Mouse (Mus musculus): ENCODE measurements around the gene Naxe. TPM values are rescaled to one million over a fixed set of nuclear protein-coding genes. Genes with fewer than 3 reads are reported as not detected.

The Naxe gene
- total RNA-seq, 2 experiments from 2014 or later = 36.3 to 37.9 TPM

- intact Hi-C loops (cut with DNase I) = loop anchor here (10.0 kb wide), 1 partner anchor 139 kb away; the partner anchor contains the start of genes Isg20l2 and Rrnad1
- no peak for DNase-seq
These were observed 15.3 kb upstream of the Naxe start for GRCm38 (mm10) chr3:88073631-88074030.

DNA sequence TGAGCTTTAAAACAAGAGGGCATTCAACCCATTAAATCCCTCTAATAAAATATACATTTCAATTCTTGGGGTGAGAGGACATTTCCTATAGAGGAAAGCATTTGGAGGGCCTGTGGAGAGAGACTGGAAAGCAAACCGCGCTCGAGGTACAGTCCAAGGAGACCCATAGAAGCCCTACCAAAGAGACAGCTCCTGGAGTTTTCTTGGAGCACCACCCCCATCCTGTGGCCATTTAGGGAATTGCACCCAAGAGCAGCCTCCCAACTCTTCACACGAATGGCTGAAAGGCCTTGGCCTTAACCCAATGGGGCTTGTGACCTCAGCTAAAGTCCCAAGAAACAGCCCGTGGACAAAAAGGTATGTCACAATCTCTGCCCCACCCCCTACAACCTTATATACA, 13.5 kb upstream of the Naxe start:
- intact Hi-C loops (cut with DNase I) = loop anchor here (1.0 to 10.0 kb wide), 2 partner anchors 61 to 137 kb away; partner anchors contain the start of genes Isg20l2 and Rrnad1
- peak; percentile 80 to 86 for DNase-seq

DNA sequence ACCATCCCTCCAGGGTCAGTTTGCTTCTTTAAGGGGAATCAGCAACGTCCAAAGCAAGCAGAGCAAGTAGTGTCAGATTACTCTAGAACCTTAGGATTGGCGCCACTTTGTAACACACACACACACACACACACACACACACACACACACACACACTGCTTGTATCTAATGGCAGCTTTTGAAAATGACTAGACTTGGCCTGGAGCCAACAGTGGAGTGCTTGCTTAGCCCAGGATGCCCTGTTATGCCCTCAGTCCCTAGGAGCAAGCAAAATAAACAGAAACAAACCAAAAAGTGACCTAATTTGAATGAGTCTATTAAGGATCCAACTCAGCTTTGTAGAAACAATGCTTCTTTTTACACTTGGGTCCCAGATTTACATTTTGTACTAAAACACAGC, 10.1 kb upstream of the Naxe start:
- no peak for DNase-seq
- intact Hi-C loops (cut with DNase I) = loop anchor here (1.0 kb wide), 1 partner anchor 56 kb away; no protein-coding TSS in a partner anchor

- intact Hi-C loops (cut with DNase I) = no loop called here
- no peak for DNase-seq
These were observed 1.3 kb downstream of the Naxe start for GRCm38 (mm10) chr3:88057030-88057429.

- DNase-seq = no peak
- intact Hi-C loops (cut with DNase I) = no loop called here
These were observed 8.8 kb downstream of the Naxe start for GRCm38 (mm10) chr3:88049532-88049931.

GRCm38 (mm10) chr3:88042661-88043421, 15.5 kb downstream of the Naxe start, which contains the start of gene Gpatch4:
Gene Gpatch4 (plus strand): TSS chr3:88043108.
- peak; percentile 67 to 81 for DNase-seq
- intact Hi-C loops (cut with DNase I) = no loop called here

DNA sequence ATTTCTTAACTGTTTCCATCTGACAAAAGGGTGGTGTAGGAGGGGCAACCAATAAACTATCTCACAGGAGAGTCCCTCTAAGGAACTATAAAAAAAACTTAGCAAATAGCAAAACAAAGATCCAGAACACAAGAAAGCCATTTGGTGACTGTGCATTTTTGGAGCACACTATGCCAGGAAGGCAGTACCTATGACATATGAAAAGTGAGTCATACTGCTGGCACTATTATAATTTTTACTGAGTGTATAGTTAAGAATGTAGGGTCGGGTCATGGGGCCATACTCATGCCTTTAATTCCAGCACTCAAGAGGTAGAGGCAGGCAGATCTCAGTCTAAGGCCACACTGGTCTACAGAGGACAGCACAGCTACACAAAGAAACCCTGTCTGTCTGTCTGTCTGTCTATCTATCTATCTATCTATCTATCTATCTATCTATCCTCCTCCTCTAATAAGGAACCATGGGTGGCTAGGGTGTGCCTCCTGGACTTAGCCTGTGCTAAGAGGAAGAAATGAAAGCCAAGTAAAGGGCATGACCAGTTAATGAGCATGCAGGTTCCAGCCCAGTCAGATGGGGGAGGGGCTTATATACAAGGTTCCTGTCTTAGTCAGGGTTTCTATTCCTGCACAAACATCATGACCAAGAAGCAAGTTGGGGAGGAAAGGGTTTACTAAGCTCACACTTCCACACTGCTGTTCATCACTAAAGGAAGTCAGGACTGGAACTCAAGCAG, 22.6 kb downstream of the Naxe start:
- no peak for DNase-seq
- intact Hi-C loops (cut with DNase I) = no loop called here

DNA sequence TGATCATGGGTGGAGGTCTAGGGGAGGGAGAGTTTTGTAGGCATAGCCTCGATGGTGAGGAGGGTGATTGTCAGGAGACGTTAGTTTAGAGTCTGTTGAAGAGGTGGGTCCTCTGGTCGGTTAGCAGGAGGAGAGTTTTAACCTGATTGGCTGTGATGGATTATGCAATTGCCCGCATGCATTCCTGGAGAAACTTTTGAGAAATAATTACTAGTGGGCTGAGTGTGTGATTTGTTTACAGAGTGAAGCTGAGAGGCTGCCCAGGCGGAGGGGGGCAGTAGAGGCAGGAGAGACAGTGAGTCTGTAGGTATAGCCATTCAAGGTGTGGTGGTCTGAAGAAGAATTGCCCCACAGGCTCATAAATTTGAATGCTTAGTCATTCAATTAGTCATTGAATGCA, 24.8 kb downstream of the Naxe start:
- no peak for DNase-seq
- intact Hi-C loops (cut with DNase I) = no loop called here

- intact Hi-C loops (cut with DNase I) = no loop called here
- DNase-seq = no peak
These were observed 27.5 kb downstream of the Naxe start for GRCm38 (mm10) chr3:88030608-88031395.

GRCm38 (mm10) chr3:88027434-88028186, 30.7 kb downstream of the Naxe start, which contains the start of gene Hapln2:
Gene Hapln2 (minus strand): TSS chr3:88027583.
- intact Hi-C loops (cut with DNase I) = loop anchor here (1.0 kb wide), 1 partner anchor 28 kb away; no protein-coding TSS in a partner anchor
- DNase-seq = no peak

DNA sequence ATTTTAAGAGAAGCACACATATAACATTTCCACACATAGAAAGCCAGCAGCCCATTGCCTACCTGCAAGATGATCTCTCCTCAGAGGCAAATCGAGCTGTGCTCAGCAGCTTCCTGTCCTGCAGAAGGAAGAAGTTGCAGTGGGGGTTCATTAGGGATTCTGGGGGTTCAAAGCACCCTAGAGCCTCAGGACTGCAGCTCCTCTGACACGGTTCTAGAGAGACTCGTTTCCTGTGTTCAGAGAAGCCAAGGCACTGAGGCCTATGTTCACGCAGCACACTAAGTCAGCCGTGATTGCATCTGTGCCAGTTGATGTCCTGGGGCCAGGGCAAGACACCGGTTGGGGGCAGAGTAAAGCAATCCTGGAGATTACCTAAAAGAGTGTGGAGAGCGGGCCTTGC, 31.5 kb downstream of the Naxe start:
- no peak for DNase-seq
- intact Hi-C loops (cut with DNase I) = loop anchor here (1.0 kb wide), 1 partner anchor 28 kb away; no protein-coding TSS in a partner anchor

DNA sequence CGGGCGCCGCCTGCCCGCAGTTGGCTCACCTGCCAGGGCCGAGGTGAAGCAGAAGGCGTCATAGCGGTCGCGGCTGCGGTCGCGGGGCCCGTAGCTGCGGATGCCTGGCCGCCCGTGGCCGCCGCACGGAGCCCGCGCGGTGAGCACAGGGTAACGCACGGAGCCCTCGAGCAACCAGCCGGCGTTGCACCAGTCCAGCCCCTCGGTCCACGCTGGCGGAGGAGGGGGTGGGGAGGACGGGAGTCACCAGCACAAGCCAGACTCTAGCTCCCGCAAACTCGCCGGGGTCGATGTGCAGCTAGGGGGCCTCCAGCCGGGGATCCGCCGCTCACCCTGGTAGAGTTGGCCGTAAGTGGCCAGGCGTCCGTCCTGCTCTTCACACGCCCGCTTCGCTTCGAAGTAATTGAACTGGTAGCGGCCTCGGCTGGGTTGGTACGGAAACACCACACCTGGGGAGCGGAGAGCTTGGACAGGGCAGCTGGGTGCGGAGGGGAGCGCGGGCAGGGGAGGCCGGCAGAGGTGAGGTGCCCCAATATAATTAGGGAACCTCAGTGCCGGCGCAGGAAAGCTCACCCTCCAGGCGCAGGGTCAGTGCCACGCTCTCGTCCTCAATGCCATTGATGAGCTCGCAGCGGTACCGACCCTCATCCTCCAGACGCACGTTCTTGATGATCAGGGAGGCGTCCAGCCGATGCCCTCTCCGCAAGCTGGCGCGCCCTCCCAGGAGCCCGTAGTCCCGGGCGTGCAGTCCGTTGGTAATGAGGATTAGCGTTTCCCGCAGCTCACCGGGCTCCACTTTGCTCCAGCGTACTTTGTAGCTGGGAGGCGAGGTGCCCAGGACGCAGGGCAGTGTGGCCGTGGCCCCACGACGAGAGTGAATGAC, 34.9 kb downstream of the Naxe start:
- intact Hi-C loops (cut with DNase I) = loop anchor here (5.0 kb wide), 1 partner anchor 219 kb away; no protein-coding TSS in a partner anchor
- DNase-seq = no peak

GRCm38 (mm10) chr3:88022322-88023191, 35.7 kb downstream of the Naxe start:
- DNase-seq = peak; percentile 81 to 85
- intact Hi-C loops (cut with DNase I) = loop anchor here (5.0 kb wide), 1 partner anchor 220 kb away; no protein-coding TSS in a partner anchor

GRCm38 (mm10) chr3:88010634-88011265, 47.5 kb downstream of the Naxe start:
- intact Hi-C loops (cut with DNase I) = loop anchor here (1.0 kb wide), 1 partner anchor 61 kb away; no protein-coding TSS in a partner anchor
- DNase-seq = no peak

Measured in gastrocnemius, postnatal 36 days (tissue).